Mouse (Mus musculus): ENCODE measurements around the gene Gm26897.

DNA sequence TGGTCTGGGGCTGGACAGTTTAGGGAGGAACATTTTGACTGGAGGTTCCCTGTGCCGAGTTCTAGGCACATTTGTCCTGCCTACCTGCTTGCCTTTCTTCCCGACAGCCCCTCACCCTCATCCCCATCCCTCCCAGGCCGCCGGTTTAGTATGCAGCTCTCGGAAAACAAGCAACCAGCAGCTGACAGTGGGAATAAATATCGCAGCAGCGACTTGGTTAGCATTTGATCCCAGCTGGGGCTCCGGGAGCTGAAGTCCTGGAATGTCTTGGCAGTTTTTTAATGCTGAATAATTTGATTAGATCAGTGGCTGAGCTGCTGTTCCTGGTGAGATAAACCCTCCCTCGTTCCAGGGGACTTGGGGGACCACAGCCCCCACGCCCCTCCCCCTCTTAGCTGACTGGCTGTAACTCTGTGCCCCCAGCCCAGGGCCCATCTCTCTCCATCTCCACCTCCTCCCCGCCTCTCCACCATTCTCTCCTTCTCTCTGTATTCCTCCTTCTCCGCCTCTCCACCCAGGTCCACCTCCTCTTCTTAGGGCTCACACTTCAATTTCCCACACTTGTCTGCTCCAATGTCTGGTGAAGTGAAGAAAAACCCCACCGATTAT, 8.7 kb downstream of the Gm26897 start:
- TF ChIP-seq CTCF (IDR thresholded peaks at IDR 0.05; ENCODE audit: low read depth, low read length) (no peak), POLR2A (IDR thresholded peaks at IDR 0.05; ENCODE audit: insufficient read depth, low read length) (no peak)
